Comparison of ENCODE assay signal across 15 mouse cellular contexts in genomic region chr16:18584901-18585510, GRCm38 (mm10). TPM values are rescaled to one million over a fixed set of nuclear protein-coding genes. Genes with fewer than 3 reads are reported as not detected.
A peak's percentile ranks its signal among the peaks of the same experiment; 100 is the strongest.
DNase-seq lines count a peak whose midpoint lies in the region; ATAC-seq and TF ChIP-seq lines count a peak whose summit lies in the region.
"Had no signal": no experiment of that assay in that cellular context is flagged by ENCODE, and none has a peak within 500 bp of the region (broad histone marks: within the 10 kb centered on the region; RNA-seq: fewer than 3 reads in every experiment).

No protein-coding gene starts in this region.

- TF ChIP-seq CTCF in lung, postnatal 0 days (IDR thresholded peaks at IDR 0.05) = no peak

- no peaks in the 10 kb centered on the region for H3K36me3 ChIP-seq in lung, postnatal 0 days (ENCODE audit: insufficient read depth, low read length)
- no peaks in the 10 kb centered on the region for H3K36me3 ChIP-seq in hindbrain, embryonic 14.5 days (replicated peaks; ENCODE audit: control insufficient read depth, insufficient read depth)
- H3K36me3 ChIP-seq in neural tube, embryonic 12.5 days = no peaks in the 10 kb centered on the region
- H3K36me3 ChIP-seq: G1E had no signal

- peak overlapping the region; percentile 83 for H3K4me2 ChIP-seq in lung, postnatal 0 days (replicated peaks; ENCODE audit: low read depth, low read length)
- peak overlapping the region; percentile 53; the same call in 1 of the 2 replicates for H3K4me2 ChIP-seq in hindbrain, embryonic 14.5 days (replicated peaks)
- H3K4me2 ChIP-seq in neural tube, embryonic 12.5 days (replicated peaks) = peak overlapping the region; percentile 64

- H3K9ac ChIP-seq in lung, postnatal 0 days (replicated peaks; ENCODE audit: low read depth) = no peak overlapping the region; the same call in 1 of the 2 replicates
- no peak overlapping the region for H3K9ac ChIP-seq in hindbrain, embryonic 14.5 days
- H3K9ac ChIP-seq in neural tube, embryonic 12.5 days = no peak overlapping the region

- H3K27ac ChIP-seq in lung, postnatal 0 days (ENCODE audit: low read length) = 0 out of 2 replicates have a peak overlapping the region, but pooled peaks have one; percentile 32
- no peak overlapping the region for H3K27ac ChIP-seq in hindbrain, embryonic 14.5 days
- H3K27ac ChIP-seq in neural tube, embryonic 12.5 days = no peak overlapping the region

- peak overlapping the region; percentile 48; the same call in 1 of the 2 replicates for H3K4me3 ChIP-seq in lung, postnatal 0 days (ENCODE audit: low read depth, low read length)
- H3K4me3 ChIP-seq in hindbrain, embryonic 14.5 days (replicated peaks; ENCODE audit: low read length) = peak overlapping the region; percentile 7; the same call in 1 of the 2 replicates
- no peak overlapping the region for H3K4me3 ChIP-seq in neural tube, embryonic 12.5 days
- H3K4me3 ChIP-seq: megakaryocyte, embryonic 14.5 days had no signal

- 50% methylated on average over 10 of the region's 10 CpGs for WGBS in lung, postnatal 0 days
- WGBS in hindbrain, embryonic 14.5 days = 13% methylated on average over 10 of the region's 10 CpGs
- WGBS in neural tube, embryonic 12.5 days = 8% methylated on average over 10 of the region's 10 CpGs

- TF ChIP-seq EP300 in lung, postnatal 0 days (IDR thresholded peaks at IDR 0.05) = no peak

- peaks cover 87% of the 10 kb centered on the region for H3K27me3 ChIP-seq in lung, postnatal 0 days (replicated peaks; ENCODE audit: insufficient read depth, low read length)
- peaks cover 93% of the 10 kb centered on the region for H3K27me3 ChIP-seq in hindbrain, embryonic 14.5 days (ENCODE audit: control insufficient read depth, insufficient read depth, low read length)
- H3K27me3 ChIP-seq in neural tube, embryonic 12.5 days (replicated peaks) = peaks cover 99% of the 10 kb centered on the region

- peak; percentile 79 for DNase-seq in heart, adult 11 months
- no peak for DNase-seq in heart, adult 9 months (ENCODE audit: low spot score in 2 of 2)
- peak; percentile 49 for DNase-seq in lung, postnatal 0 days (ENCODE audit: low spot score)
- DNase-seq in lung, postnatal 36 days = no peak
- DNase-seq in hindbrain, embryonic 14.5 days (ENCODE audit: low spot score) = no peak
- no peak for DNase-seq in frontal cortex, postnatal 10 days (ENCODE audit: low spot score in 2 of 2)
- no peak for DNase-seq in layer of hippocampus, postnatal 36 days
- DNase-seq: cerebellum, adult 2 months; kidney, adult 9 months; layer of hippocampus, adult 9-11 months had no signal

- H3K9me3 ChIP-seq in lung, postnatal 0 days (ENCODE audit: low read length) = no peaks in the 10 kb centered on the region
- H3K9me3 ChIP-seq in hindbrain, embryonic 14.5 days (ENCODE audit: control insufficient read depth, low read length) = no peaks in the 10 kb centered on the region
- no peaks in the 10 kb centered on the region for H3K9me3 ChIP-seq in neural tube, embryonic 12.5 days

- peaks cover 13% of the 10 kb centered on the region for H3K4me1 ChIP-seq in lung, postnatal 0 days (ENCODE audit: insufficient read depth, low read depth, low read length)
- peaks cover 20% of the 10 kb centered on the region for H3K4me1 ChIP-seq in hindbrain, embryonic 14.5 days (replicated peaks; ENCODE audit: control insufficient read depth, insufficient read depth, low read length)
- H3K4me1 ChIP-seq in neural tube, embryonic 12.5 days = peaks cover 29% of the 10 kb centered on the region

- no peak for ATAC-seq in lung, postnatal 0 days
- ATAC-seq in hindbrain, embryonic 14.5 days (ENCODE audit: low FRiP score) = no peak
- no peak for ATAC-seq in neural tube, embryonic 12.5 days (ENCODE audit: low FRiP score, low read depth)

RNA-seq across cellular contexts. Expression of gene Tbx1, which starts 5.5 kb away (rescaled TPM):
- 7.6 and 7.8 TPM in 2 replicates for polyA plus RNA-seq in lung, postnatal 0 days (2015; fragmentation: Nextera tagmentation; extraction: Ambion mirVana)
- 0.94 and 1.2 TPM in 2 replicates for polyA plus RNA-seq in hindbrain, embryonic 14.5 days (2014; fragmentation: Nextera tagmentation; extraction: Ambion mirVana)
- polyA plus RNA-seq in neural tube, embryonic 12.5 days (2016; fragmentation: Nextera tagmentation; extraction: Ambion mirVana) = 5.5 and 7.2 TPM in 2 replicates
- total RNA-seq in layer of hippocampus, postnatal 36 days (2021) = 1 to 10 TPM; 1.3 to 1.5 TPM
- total RNA-seq: liver, adult 2 months; neutrophil, adult 5-6 weeks had no signal
- polyA plus RNA-seq: G1E had no signal

RNA-seq across cellular contexts. Expression of gene Gp1bb, which starts 37.2 kb away (rescaled TPM):
- polyA plus RNA-seq in lung, postnatal 0 days (2015; fragmentation: Nextera tagmentation; extraction: Ambion mirVana) = 7.9 and 8.8 TPM in 2 replicates
- 13.7 and 16.7 TPM in 2 replicates for polyA plus RNA-seq in hindbrain, embryonic 14.5 days (2014; fragmentation: Nextera tagmentation; extraction: Ambion mirVana)
- polyA plus RNA-seq in neural tube, embryonic 12.5 days (2016; fragmentation: Nextera tagmentation; extraction: Ambion mirVana) = 12.0 and 12.7 TPM in 2 replicates
- 1 to 10 TPM in 1 of 2 experiments, under 1 TPM in 1; 0.85 to 1.2 TPM for total RNA-seq in layer of hippocampus, postnatal 36 days (2021)
- total RNA-seq: liver, adult 2 months had no signal
- polyA plus RNA-seq: liver, adult 2 months had no signal

RNA-seq across cellular contexts. Expression of gene Gm49601, which starts 41.2 kb away (rescaled TPM):
- 2.2 and 3.1 TPM in 2 replicates for polyA plus RNA-seq in lung, postnatal 0 days (2015; fragmentation: Nextera tagmentation; extraction: Ambion mirVana)
- 6.9 and 10.1 TPM in 2 replicates for polyA plus RNA-seq in hindbrain, embryonic 14.5 days (2014; fragmentation: Nextera tagmentation; extraction: Ambion mirVana)
- polyA plus RNA-seq in neural tube, embryonic 12.5 days (2016; fragmentation: Nextera tagmentation; extraction: Ambion mirVana) = 11.8 and 12.1 TPM in 2 replicates
- 100 to 1,000 TPM; 172 to 185 TPM for total RNA-seq in layer of hippocampus, postnatal 36 days (2021)
- total RNA-seq: liver, adult 2 months had no signal
- polyA plus RNA-seq: G1E; liver, adult 2 months had no signal

RNA-seq across cellular contexts. Expression of gene Sept5, which starts 44.7 kb away (rescaled TPM):
- polyA plus RNA-seq in lung, postnatal 0 days (2015; fragmentation: Nextera tagmentation; extraction: Ambion mirVana) = 8.5 and 9.6 TPM in 2 replicates
- polyA plus RNA-seq in hindbrain, embryonic 14.5 days (2014; fragmentation: Nextera tagmentation; extraction: Ambion mirVana) = 192 and 218 TPM in 2 replicates
- 117 and 125 TPM in 2 replicates for polyA plus RNA-seq in neural tube, embryonic 12.5 days (2016; fragmentation: Nextera tagmentation; extraction: Ambion mirVana)
- 100 to 1,000 TPM; 548 to 589 TPM for total RNA-seq in layer of hippocampus, postnatal 36 days (2021)
- polyA plus RNA-seq: G1E had no signal

Comparison
In these comparisons a context has a peak if more than half of its experiments do, and no peak if none do; other contexts are left out.
1. DNase-seq: peak in heart, adult 11 months (single experiment) and lung, postnatal 0 days (single experiment); none in heart, adult 9 months (0 of 2), lung, postnatal 36 days (single experiment), hindbrain, embryonic 14.5 days (single experiment), frontal cortex, postnatal 10 days (0 of 2) and layer of hippocampus, postnatal 36 days (0 of 2).
2. Peak in every context shown above with its lines, with median percentiles within 50 percentile points of each other: H3K4me2 ChIP-seq.